Mouse (Mus musculus) adrenal gland, postnatal 4 days (tissue): ENCODE data around the gene Olfr12. TPM values are rescaled to one million over a fixed set of nuclear protein-coding genes. Genes with fewer than 3 reads are reported as not detected.

Source experiments
- total RNA-seq, 2 experiments: library from RNA; stranded (reverse); gene quantifications; 2 replicates each; pipeline ENCODE4 v1.2.3; 2021

Gene Olfr12
- total RNA-seq, 2 experiments from 2014 or later: not detected

Other genes starting within 250 kb of the Olfr12 start
- 100 to 1,000 TPM; 250 to 282 TPM for gene Ndufa10, start 143.9 kb upstream of the Olfr12 start, total RNA-seq
- gene Olfr1416, start 132.7 kb upstream of the Olfr12 start, total RNA-seq: not detected
- not detected for gene Olfr1415, start 121.7 kb upstream of the Olfr12 start, total RNA-seq
- under 1 TPM in 1 of 2 experiments, not detected in 1; 0.08 TPM for gene Olfr1414, start 99.1 kb upstream of the Olfr12 start, total RNA-seq
- not detected for gene Olfr1413, start 46.5 kb upstream of the Olfr12 start, total RNA-seq
- not detected for gene Olfr1412, start 32.0 kb upstream of the Olfr12 start, total RNA-seq
- gene Olfr1411, start 23.4 kb upstream of the Olfr12 start, total RNA-seq: not detected
- gene Olfr1410, start 12.0 kb upstream of the Olfr12 start, total RNA-seq: not detected
- gene Cops9, start 24.2 kb downstream of the Olfr12 start, total RNA-seq: 100 to 1,000 TPM; 292 to 315 TPM
- under 1 TPM; 0.34 to 0.59 TPM for gene Otos, start 31.1 kb downstream of the Olfr12 start, total RNA-seq
- gene Gpc1, start 213.9 kb downstream of the Olfr12 start, total RNA-seq: 10 to 100 TPM; 71.4 to 73.2 TPM